Mouse (Mus musculus) bone marrow macrophage, adult 2 months (primary cell): ENCODE data around the gene 9530003J23Rik. TPM values are rescaled to one million over a fixed set of nuclear protein-coding genes. Genes with fewer than 3 reads are reported as not detected.
"Not testable (repeated sequence)": the region's sequence is repeated elsewhere in the genome, so short reads cannot be mapped to it uniquely, and the experiment has no call there.

Experiments
- H3K27ac ChIP-seq: 2 replicates; pipeline ENCODE4 v1.5.1; 2012; ENCODE audit warnings: low read depth, low read length; ENCODE audit not compliant: insufficient read depth
- H3K4me1 ChIP-seq: 2 replicates; pipeline ENCODE4 v1.6.1; 2012; ENCODE audit warnings: low read length; ENCODE audit not compliant: control insufficient read depth, insufficient read depth
- H3K4me3 ChIP-seq: 2 replicates; pipeline ENCODE4 v1.5.1; 2012; ENCODE audit warnings: mild to moderate bottlenecking, low read length, moderate library complexity; ENCODE audit not compliant: insufficient read depth
- CTCF ChIP-seq: IDR thresholded peaks from 2 replicates; pipeline ENCODE4 v1.5.1; 2012; ENCODE audit warnings: low read depth, mild to moderate bottlenecking, low read length, moderate library complexity
- POLR2A ChIP-seq: IDR thresholded peaks from 2 replicates; pipeline ENCODE4 v1.6.1; 2012; ENCODE audit warnings: mild to moderate bottlenecking, low read depth, low read length, borderline replicate concordance
- polyA plus RNA-seq: library from polyadenylated mRNA; stranded (reverse); fragments of >200 nt; gene quantifications from 2 replicates; pipeline ENCODE4 v1.2.4, GENCODE M21; 2012; ENCODE audit not compliant: missing spikeins, insufficient read depth, insufficient read length

9530003J23Rik gene
- polyA plus RNA-seq, 1 experiment = not detected

GRCm38 (mm10) chr10:117281381-117281920 is 42.9 kb upstream of the 9530003J23Rik start:
- H3K4me1 ChIP-seq = peaks cover 29% of the 10 kb centered on the region
- H3K27ac ChIP-seq = peak overlapping the region; percentile 94
- TF ChIP-seq POLR2A = no peak
- TF ChIP-seq CTCF = no peak
- peak overlapping the region; percentile 70 for H3K4me3 ChIP-seq

- H3K4me1 ChIP-seq = peaks cover 20% of the 10 kb centered on the region
- peak overlapping the region; percentile 94 for H3K27ac ChIP-seq
- H3K4me3 ChIP-seq = peak overlapping the region; percentile 70
- TF ChIP-seq CTCF (no peak), POLR2A (no peak)
Measured at GRCm38 (mm10) chr10:117280000-117280399, 41.5 kb upstream of the 9530003J23Rik start.

- Histone ChIP-seq H3K4me3 (0 out of 2 replicates have a peak overlapping the region, but pooled peaks have one; percentile 14), H3K4me1 (peaks cover 10% of the 10 kb centered on the region), H3K27ac (peak overlapping the region; percentile 72)
Measured at GRCm38 (mm10) chr10:117278510-117278909, 40.0 kb upstream of the 9530003J23Rik start.

- H3K4me3 ChIP-seq = not testable (repeated sequence)
- Histone ChIP-seq H3K4me1 (peaks cover 11% of the 10 kb centered on the region), H3K27ac (peak overlapping the region; percentile 72)
Measured at GRCm38 (mm10) chr10:117277779-117278178, 39.3 kb upstream of the 9530003J23Rik start.

GRCm38 (mm10) chr10:117275681-117276369 is 37.3 kb upstream of the 9530003J23Rik start:
- Histone ChIP-seq H3K4me1 (peaks cover 8% of the 10 kb centered on the region), H3K27ac (peak overlapping the region; percentile 31), H3K4me3 (no peak overlapping the region)
- TF ChIP-seq POLR2A = peak; percentile 87; the same call in 1 of the 2 replicates
- TF ChIP-seq CTCF = no peak

GRCm38 (mm10) chr10:117274645-117275044 is 36.1 kb upstream of the 9530003J23Rik start:
- not testable (repeated sequence) for H3K27ac ChIP-seq, H3K4me1 ChIP-seq, H3K4me3 ChIP-seq

- Histone ChIP-seq H3K4me3 (no peak overlapping the region), H3K27ac (no peak overlapping the region), H3K4me1 (peaks cover 8% of the 10 kb centered on the region)
- TF ChIP-seq CTCF (no peak), POLR2A (no peak)
Measured at GRCm38 (mm10) chr10:117272023-117272422, 33.5 kb upstream of the 9530003J23Rik start.

GRCm38 (mm10) chr10:117259870-117260269 is 21.4 kb upstream of the 9530003J23Rik start:
- TF ChIP-seq CTCF = no peak
- no peak for TF ChIP-seq POLR2A

GRCm38 (mm10) chr10:117235866-117236265 is 2.6 kb downstream of the 9530003J23Rik start:
- Histone ChIP-seq H3K4me3 (no peak overlapping the region), H3K27ac (no peak overlapping the region), H3K4me1 (no peaks in the 10 kb centered on the region)
- no peak for TF ChIP-seq CTCF
- TF ChIP-seq POLR2A = no peak

More at GRCm38 (mm10) chr10:117259870-117260269, 21.4 kb upstream of the 9530003J23Rik start:
- Histone ChIP-seq H3K27ac (no peak overlapping the region), H3K4me1 (no peaks in the 10 kb centered on the region), H3K4me3 (no peak overlapping the region)

- no peak overlapping the region for H3K27ac ChIP-seq
- no peaks in the 10 kb centered on the region for H3K4me1 ChIP-seq
- no peak overlapping the region for H3K4me3 ChIP-seq
- TF ChIP-seq CTCF (no peak), POLR2A (no peak)
Measured at GRCm38 (mm10) chr10:117234825-117235224, 3.7 kb downstream of the 9530003J23Rik start.

- Histone ChIP-seq H3K4me3 (no peak overlapping the region), H3K27ac (no peak overlapping the region), H3K4me1 (peaks cover 4% of the 10 kb centered on the region)
- TF ChIP-seq POLR2A = no peak
- no peak for TF ChIP-seq CTCF
Measured at GRCm38 (mm10) chr10:117229826-117230225, 8.7 kb downstream of the 9530003J23Rik start.
